Mouse (Mus musculus) T-helper 2 cell (primary cell): Measurements from ENCODE around the gene Dedd.

Source experiments
- in situ Hi-C: fragments of 300-600 bp; cut with MboI, MseI; formaldehyde crosslinking; loops from one replicate; pipeline ENCODE4 v1.15.1; 2025; ENCODE audit warnings: high pct_unique_total_duplicates

Dedd gene

GRCm38 (mm10) chr1:171360253-171360652 is 31.3 kb downstream of the Dedd start:
- in situ Hi-C loops = loop anchor here (10.0 kb wide), 1 partner anchor 115 kb away; no protein-coding TSS in a partner anchor

GRCm38 (mm10) chr1:171360656-171361055 is 31.7 kb downstream of the Dedd start, which contains the start of gene Klhdc9:
Gene Klhdc9, minus strand, starts transcription at chr1:171360798.
- in situ Hi-C loops = loop anchor here (10.0 kb wide), 1 partner anchor 114 kb away; no protein-coding TSS in a partner anchor

DNA sequence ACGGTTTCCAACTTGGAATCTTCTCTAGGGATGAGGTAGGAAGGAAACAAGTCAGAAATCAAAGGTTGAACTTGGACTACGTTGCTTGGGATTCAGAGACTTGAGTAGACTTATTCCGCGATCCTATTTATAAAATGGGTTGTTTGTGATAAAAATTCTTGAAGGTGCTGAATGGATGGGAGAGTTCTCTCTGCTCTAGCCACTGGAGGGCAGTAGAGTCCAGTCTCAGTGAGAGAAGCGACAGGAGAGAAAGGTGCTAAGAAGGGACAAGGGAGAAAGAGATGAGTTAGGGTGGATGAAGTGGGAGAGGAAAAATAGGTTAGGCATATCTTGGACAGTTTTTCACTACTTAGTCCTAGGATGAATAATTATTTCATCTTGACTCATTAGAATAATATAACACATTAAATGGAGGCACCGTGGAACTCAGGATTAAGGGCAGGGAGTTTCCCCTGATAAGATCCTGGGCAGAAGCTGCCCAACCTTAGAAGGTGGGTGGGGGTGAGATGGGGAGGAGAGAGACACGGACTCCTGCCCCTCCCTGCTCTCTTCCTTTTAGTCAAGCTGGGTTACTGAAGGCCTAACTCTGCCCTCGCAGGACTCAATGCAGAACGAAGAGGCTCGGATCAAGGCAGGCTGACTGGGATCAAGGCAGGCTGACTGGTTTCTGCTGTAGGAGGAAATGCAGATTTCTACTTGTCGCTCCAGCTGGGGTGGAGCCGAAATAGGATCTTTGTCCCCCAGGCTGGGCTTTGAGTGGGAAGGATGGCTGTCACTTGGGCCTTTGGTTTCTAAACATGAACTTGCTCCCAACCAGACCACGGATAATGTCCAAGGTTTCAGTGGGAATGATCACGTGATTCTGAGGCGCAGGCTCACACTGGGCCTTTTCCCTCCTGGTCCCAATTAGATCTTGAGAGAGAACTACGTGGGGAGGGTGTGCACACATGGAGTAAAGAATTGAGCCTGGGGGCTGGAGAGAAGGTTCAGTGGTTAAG is 32.5 kb downstream of the Dedd start:
- in situ Hi-C loops = loop anchor here (10.0 kb wide), 1 partner anchor 113 kb away; no protein-coding TSS in a partner anchor

DNA sequence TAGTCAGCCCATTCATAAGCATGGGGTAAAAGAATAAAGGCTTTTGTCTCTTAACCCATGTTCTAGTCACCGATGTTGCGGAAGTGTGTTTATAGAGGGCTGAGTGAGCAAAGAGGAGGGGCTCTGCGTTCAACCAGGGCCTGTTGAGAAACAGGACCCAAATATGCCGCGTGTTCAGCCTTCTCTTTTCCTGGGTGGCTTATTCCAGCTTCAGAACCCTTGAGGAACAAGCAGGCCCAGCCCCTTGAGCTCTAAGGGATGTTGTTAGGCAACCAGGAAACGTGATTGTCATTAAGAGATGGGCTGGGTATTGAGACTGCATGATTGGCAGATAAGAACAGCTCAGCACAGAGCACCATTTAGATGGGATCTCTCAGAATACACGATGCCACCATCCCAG is 37.0 kb downstream of the Dedd start:
- in situ Hi-C loops = loop anchor here (10.0 kb wide), 1 partner anchor 109 kb away; no protein-coding TSS in a partner anchor

DNA sequence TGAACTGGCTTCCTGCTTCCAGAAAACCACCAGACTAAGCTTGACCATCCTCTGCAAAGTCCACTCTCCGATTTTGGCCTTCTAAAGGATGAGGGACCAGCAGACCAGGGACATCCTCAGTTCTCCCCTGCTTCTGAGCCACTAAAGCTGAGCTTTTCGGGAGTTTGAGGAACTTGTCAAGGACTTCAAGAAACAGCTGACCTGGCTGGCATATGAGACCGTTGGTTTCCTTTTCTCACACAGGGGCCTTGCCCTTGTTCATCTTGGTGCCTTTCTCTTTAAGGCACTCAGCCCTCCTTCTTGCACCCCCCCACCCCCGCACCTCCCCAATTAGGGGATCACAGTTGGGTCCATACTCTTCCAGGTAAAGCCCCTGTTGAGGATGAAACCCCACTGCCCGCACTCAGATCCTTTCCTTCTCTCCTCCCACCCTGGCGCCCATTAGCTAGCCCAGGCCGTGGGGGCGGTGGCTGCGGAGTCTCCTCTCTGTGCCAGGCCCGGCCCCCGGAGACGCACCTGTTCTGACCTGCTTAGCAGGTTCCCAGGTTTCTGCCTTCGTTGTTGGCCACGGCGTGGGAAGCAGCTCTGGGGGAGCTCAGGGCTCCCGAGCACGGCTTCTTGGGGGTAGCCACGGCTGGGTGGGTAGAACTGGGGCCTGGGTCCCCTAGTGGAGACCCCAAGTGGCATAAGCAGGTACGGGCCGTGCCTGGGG is 41.1 kb downstream of the Dedd start, which contains the start of gene Nectin4:
Gene Nectin4 (plus strand): TSS at position 255 of the 712 bp plus-strand sequence.
- in situ Hi-C loops = loop anchor here (10.0 kb wide), 1 partner anchor 105 kb away; no protein-coding TSS in a partner anchor

DNA sequence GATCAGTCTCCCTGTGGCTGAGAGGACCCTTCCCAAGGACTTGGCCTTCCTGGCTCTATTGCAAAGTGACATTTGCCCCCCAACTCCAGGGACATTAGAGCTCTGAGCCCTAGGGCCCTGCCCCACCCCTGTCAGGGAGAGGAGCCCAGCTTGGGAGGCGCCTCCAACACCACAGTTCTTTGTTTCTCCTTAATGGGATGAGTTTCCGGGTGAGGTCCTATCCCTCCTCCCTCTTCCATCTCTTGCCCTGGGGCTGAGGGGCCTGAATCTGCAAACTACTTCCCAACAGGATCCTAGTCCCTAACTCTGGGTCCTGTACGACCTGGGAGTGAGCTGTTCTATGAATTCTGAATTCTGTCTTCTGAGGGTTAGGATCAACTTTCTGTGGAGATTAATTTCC is 43.9 kb downstream of the Dedd start:
- in situ Hi-C loops = no loop called here

GRCm38 (mm10) chr1:171373946-171374345 is 45.0 kb downstream of the Dedd start:
- in situ Hi-C loops = no loop called here

- in situ Hi-C loops = no loop called here
Measured at GRCm38 (mm10) chr1:171375646-171376097, 46.7 kb downstream of the Dedd start.

DNA sequence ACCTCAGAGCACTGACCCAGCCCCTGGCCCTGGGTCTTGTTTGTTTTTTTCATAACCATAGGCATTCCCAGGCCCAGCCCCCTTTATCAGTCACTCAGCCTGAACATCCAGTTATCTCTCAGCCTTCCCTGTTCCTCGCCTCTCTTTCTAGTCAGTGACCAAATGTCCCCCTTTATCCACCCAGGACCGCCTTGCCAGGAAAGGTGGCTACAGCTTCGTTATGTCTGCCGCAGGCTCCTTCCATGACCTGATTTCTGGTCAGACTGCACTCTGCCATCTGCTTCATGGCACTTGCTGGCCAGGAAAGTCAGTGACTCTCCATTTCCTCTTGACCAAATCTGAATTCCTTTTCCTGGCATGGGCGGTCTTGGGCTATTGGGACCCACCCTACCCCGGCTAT is 49.4 kb downstream of the Dedd start:
- in situ Hi-C loops = no loop called here

GRCm38 (mm10) chr1:171379935-171380599 is 51.1 kb downstream of the Dedd start:
- in situ Hi-C loops = no loop called here

GRCm38 (mm10) chr1:171382096-171382620 is 53.2 kb downstream of the Dedd start:
- in situ Hi-C loops = no loop called here

DNA sequence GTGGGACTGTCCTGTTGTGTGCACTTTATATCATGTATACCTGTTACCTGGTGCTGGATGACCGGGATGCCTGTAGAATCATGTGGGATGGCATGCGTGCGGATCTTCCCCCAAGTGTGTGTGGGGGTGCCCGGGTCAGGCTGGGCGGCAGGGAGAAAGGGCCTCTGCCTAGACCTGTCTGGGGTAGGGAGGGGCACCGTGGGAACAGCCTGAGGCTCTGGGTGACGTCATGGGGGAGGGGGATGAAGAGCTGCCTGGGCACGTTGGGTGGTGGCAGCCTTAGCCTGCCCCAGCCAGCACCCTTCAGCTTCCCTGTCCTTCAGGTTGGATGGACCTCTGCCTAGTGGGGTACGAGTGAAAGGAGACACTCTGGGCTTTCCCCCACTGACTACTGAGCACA is 55.4 kb downstream of the Dedd start:
- in situ Hi-C loops = no loop called here

DNA sequence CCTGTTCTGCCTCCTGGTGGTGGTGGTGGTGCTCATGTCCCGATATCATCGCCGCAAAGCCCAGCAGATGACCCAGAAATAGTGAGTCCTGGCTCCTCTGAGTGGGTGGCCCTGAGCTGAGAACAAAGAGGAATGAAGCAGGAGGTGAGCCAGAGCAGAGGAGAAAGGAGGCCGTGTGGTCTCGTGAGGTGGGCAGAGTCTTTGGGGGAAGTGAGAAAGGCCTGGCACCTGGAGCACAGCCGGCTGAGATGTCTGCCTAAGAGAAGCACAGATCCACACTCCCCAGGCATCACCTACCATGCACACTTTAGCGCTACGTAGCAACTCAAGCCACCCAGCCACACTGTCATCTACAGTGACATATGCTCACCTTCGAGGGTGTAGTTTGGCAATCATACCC is 56.2 kb downstream of the Dedd start:
- in situ Hi-C loops = no loop called here

- in situ Hi-C loops = no loop called here
Measured at GRCm38 (mm10) chr1:171387099-171387498, 58.2 kb downstream of the Dedd start.

GRCm38 (mm10) chr1:171388376-171389102 is 59.6 kb downstream of the Dedd start, which contains the start of gene Arhgap30:
Gene Arhgap30, plus strand, starts transcription at chr1:171388954.
- in situ Hi-C loops = no loop called here

- in situ Hi-C loops = no loop called here
Measured at GRCm38 (mm10) chr1:171390101-171390500, 61.2 kb downstream of the Dedd start.
